Mouse (Mus musculus): ENCODE measurements around the gene Elmo1.

The Elmo1 gene

GRCm38 (mm10) chr13:20094916-20095700 is 4.7 kb downstream of the Elmo1 start:
- DNase-seq (ENCODE audit: low read depth, low spot score), result no peak

- DNase-seq (ENCODE audit: low read depth, low spot score), result no peak
These were observed 6.7 kb downstream of the Elmo1 start for GRCm38 (mm10) chr13:20097006-20097617.

GRCm38 (mm10) chr13:20097934-20098593 is 7.7 kb downstream of the Elmo1 start:
- DNase-seq (ENCODE audit: low read depth, low spot score), result no peak

- DNase-seq (ENCODE audit: low read depth, low spot score), result no peak
These were observed 8.2 kb downstream of the Elmo1 start for GRCm38 (mm10) chr13:20098594-20098965.

GRCm38 (mm10) chr13:20099546-20099945 is 9.2 kb downstream of the Elmo1 start:
- DNase-seq (ENCODE audit: low read depth, low spot score), result peak; percentile 14

GRCm38 (mm10) chr13:20100357-20100756 is 10.0 kb downstream of the Elmo1 start:
- no peak for DNase-seq (ENCODE audit: low read depth, low spot score)

- no peak for DNase-seq (ENCODE audit: low read depth, low spot score)
These were observed 11.3 kb downstream of the Elmo1 start for GRCm38 (mm10) chr13:20101691-20102090.

GRCm38 (mm10) chr13:20104791-20105190 is 14.4 kb downstream of the Elmo1 start:
- DNase-seq (ENCODE audit: low read depth, low spot score), result no peak

- DNase-seq (ENCODE audit: low read depth, low spot score), result no peak
These were observed 15.6 kb downstream of the Elmo1 start for GRCm38 (mm10) chr13:20105996-20106395.

- DNase-seq (ENCODE audit: low read depth, low spot score), result no peak
These were observed 17.6 kb downstream of the Elmo1 start for GRCm38 (mm10) chr13:20107953-20108498.

GRCm38 (mm10) chr13:20108956-20109355 is 18.6 kb downstream of the Elmo1 start:
- no peak for DNase-seq (ENCODE audit: low read depth, low spot score)

GRCm38 (mm10) chr13:20109446-20109845 is 19.1 kb downstream of the Elmo1 start:
- DNase-seq (ENCODE audit: low read depth, low spot score), result no peak

GRCm38 (mm10) chr13:20109987-20110680 is 19.7 kb downstream of the Elmo1 start:
- no peak for DNase-seq (ENCODE audit: low read depth, low spot score)

GRCm38 (mm10) chr13:20111256-20111800 is 20.9 kb downstream of the Elmo1 start:
- no peak for DNase-seq (ENCODE audit: low read depth, low spot score)

GRCm38 (mm10) chr13:20115131-20115907 is 24.9 kb downstream of the Elmo1 start:
- DNase-seq (ENCODE audit: low read depth, low spot score), result no peak

GRCm38 (mm10) chr13:20116019-20116418 is 25.6 kb downstream of the Elmo1 start:
- DNase-seq (ENCODE audit: low read depth, low spot score), result no peak

- no peak for DNase-seq (ENCODE audit: low read depth, low spot score)
These were observed 26.6 kb downstream of the Elmo1 start for GRCm38 (mm10) chr13:20116868-20117510.

GRCm38 (mm10) chr13:20117691-20118090 is 27.3 kb downstream of the Elmo1 start:
- no peak for DNase-seq (ENCODE audit: low read depth, low spot score)

GRCm38 (mm10) chr13:20118909-20119308 is 28.5 kb downstream of the Elmo1 start:
- no peak for DNase-seq (ENCODE audit: low read depth, low spot score)

- DNase-seq (ENCODE audit: low read depth, low spot score), result no peak
These were observed 30.3 kb downstream of the Elmo1 start for GRCm38 (mm10) chr13:20120723-20121122.

All from embryo, embryonic 11.5 days (tissue).